Mouse (Mus musculus): ENCODE measurements around the gene Gmppa. TPM values are rescaled to one million over a fixed set of nuclear protein-coding genes. Genes with fewer than 3 reads are reported as not detected.

Gmppa gene
- polyA plus RNA-seq, 1 experiment: 36.5 TPM

DNA sequence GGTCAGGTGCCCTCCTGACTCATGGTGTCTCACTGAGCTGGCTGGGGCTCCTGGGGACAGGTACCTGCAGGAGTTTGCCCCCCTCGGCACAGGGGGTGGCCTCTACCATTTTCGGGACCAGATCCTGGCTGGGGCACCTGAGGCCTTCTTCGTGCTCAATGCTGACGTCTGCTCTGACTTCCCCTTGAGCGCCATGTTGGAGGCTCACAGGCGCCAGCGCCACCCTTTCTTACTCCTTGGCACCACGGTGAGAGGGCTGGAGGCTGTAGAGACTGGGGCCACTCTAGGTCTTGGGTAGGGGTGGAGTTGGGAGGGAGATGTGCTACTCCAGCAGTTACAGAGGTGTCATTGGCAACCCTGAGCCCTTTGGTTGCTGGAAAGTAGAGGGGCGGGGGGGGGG lies 3.1 kb downstream of the Gmppa start:
- no peaks in the 10 kb centered on the region for H3K27me3 ChIP-seq (ENCODE audit: control insufficient read depth, insufficient read depth, low read length, poor library complexity, severe bottlenecking)
- no peaks in the 10 kb centered on the region for H3K36me3 ChIP-seq (ENCODE audit: control insufficient read depth, insufficient read depth, low read length, poor library complexity, severe bottlenecking)
- no peaks in the 10 kb centered on the region for H3K9me3 ChIP-seq (replicated peaks; ENCODE audit: control insufficient read depth, insufficient read depth, low read length, poor library complexity, severe bottlenecking)
- no peak overlapping the region for H3K9ac ChIP-seq (ENCODE audit: low read depth, poor library complexity, severe bottlenecking)
- no peak overlapping the region for H3K27ac ChIP-seq (ENCODE audit: insufficient read depth, low read length)
- H3K4me1 ChIP-seq (ENCODE audit: control insufficient read depth, insufficient read depth, low read length): peaks cover 7% of the 10 kb centered on the region
- TF ChIP-seq POLR2A (IDR thresholded peaks at IDR 0.05; ENCODE audit: insufficient read depth, low read length): no peak
- no peak for TF ChIP-seq EP300 (IDR thresholded peaks at IDR 0.05; ENCODE audit: insufficient read depth, low read depth, low read length)
- TF ChIP-seq CTCF (IDR thresholded peaks at IDR 0.05; ENCODE audit: low read depth, low read length): no peak
- no peak overlapping the region for H3K4me3 ChIP-seq (ENCODE audit: low read depth, low read length)

DNA sequence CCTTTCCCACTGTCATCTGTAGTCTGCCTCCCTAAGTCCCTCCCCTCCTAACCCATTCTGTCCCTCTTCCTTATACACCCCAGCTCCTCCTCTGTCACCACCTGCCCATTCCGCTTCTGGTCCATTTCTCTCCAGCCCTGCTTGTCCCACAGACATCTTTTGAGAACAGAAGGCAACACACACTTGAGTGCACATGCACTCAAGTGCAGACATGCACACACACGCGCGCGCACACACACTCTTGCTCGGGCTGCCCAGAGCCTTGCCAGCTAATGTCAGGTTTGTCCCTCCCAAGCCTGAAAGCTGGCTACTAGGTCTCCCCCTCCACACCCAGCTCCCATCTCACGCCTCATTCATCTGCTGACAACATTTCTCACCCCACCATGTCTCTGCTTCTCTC lies 4.9 kb downstream of the Gmppa start:
- Histone ChIP-seq H3K9me3 (replicated peaks; ENCODE audit: control insufficient read depth, insufficient read depth, low read length, poor library complexity, severe bottlenecking) (no peaks in the 10 kb centered on the region), H3K4me1 (ENCODE audit: control insufficient read depth, insufficient read depth, low read length) (peaks cover 9% of the 10 kb centered on the region), H3K36me3 (ENCODE audit: control insufficient read depth, insufficient read depth, low read length, poor library complexity, severe bottlenecking) (no peaks in the 10 kb centered on the region), H3K27ac (ENCODE audit: insufficient read depth, low read length) (no peak overlapping the region), H3K4me3 (ENCODE audit: low read depth, low read length) (no peak overlapping the region), H3K27me3 (ENCODE audit: control insufficient read depth, insufficient read depth, low read length, poor library complexity, severe bottlenecking) (no peaks in the 10 kb centered on the region), H3K9ac (ENCODE audit: low read depth, poor library complexity, severe bottlenecking) (no peak overlapping the region)
- no peak for TF ChIP-seq CTCF (IDR thresholded peaks at IDR 0.05; ENCODE audit: low read depth, low read length)
- TF ChIP-seq EP300 (IDR thresholded peaks at IDR 0.05; ENCODE audit: insufficient read depth, low read depth, low read length): no peak
- TF ChIP-seq POLR2A (IDR thresholded peaks at IDR 0.05; ENCODE audit: insufficient read depth, low read length): no peak

DNA sequence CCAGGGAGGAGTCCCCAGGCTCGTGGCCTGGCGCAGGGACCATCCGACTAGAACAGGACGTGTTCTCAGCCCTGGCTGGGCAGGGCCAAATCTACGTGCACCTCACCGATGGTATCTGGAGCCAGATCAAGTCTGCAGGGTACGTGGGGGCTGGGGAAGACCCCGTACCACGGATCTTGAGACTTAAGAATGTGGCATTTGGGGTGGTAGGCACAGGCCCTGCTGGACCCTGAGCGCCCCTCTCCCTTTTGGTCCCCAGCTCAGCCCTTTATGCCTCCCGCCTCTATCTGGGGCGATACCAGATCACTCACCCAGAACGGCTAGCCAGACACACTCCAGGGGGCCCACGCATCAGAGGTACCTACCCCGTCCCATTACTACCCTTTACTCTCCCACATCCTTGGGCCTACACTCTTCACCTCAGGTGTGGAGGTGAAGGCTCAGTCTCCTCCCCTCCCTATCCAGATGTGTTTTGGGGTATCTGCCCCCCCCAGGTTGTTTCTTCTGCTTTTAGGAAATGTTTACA lies 5.8 kb downstream of the Gmppa start:
- no peaks in the 10 kb centered on the region for H3K27me3 ChIP-seq (ENCODE audit: control insufficient read depth, insufficient read depth, low read length, poor library complexity, severe bottlenecking)
- H3K4me1 ChIP-seq (ENCODE audit: control insufficient read depth, insufficient read depth, low read length): peaks cover 9% of the 10 kb centered on the region
- no peak overlapping the region for H3K9ac ChIP-seq (ENCODE audit: low read depth, poor library complexity, severe bottlenecking)
- no peaks in the 10 kb centered on the region for H3K9me3 ChIP-seq (replicated peaks; ENCODE audit: control insufficient read depth, insufficient read depth, low read length, poor library complexity, severe bottlenecking)
- TF ChIP-seq EP300 (IDR thresholded peaks at IDR 0.05; ENCODE audit: insufficient read depth, low read depth, low read length) (no peak), POLR2A (IDR thresholded peaks at IDR 0.05; ENCODE audit: insufficient read depth, low read length) (no peak), CTCF (IDR thresholded peaks at IDR 0.05; ENCODE audit: low read depth, low read length) (no peak)
- no peak overlapping the region for H3K27ac ChIP-seq (ENCODE audit: insufficient read depth, low read length)
- no peaks in the 10 kb centered on the region for H3K36me3 ChIP-seq (ENCODE audit: control insufficient read depth, insufficient read depth, low read length, poor library complexity, severe bottlenecking)
- H3K4me3 ChIP-seq (ENCODE audit: low read depth, low read length): no peak overlapping the region

DNA sequence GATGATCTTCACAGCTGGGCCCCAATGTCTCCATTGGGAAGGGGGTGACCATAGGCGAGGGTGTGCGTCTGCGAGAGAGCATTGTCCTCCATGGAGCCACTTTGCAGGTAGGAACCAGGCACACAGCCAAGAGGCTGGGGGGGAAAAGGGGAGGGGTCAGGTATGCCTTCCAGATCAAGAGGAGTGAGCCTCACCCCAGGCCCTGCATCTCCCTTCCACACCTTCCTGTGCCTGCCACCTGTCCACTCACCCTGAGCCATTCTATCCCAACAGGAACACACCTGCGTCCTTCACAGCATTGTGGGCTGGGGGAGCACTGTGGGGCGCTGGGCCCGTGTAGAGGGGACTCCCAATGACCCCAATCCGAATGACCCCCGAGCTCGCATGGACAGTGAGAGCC lies 6.4 kb downstream of the Gmppa start:
- Histone ChIP-seq H3K27ac (ENCODE audit: insufficient read depth, low read length) (no peak overlapping the region), H3K27me3 (ENCODE audit: control insufficient read depth, insufficient read depth, low read length, poor library complexity, severe bottlenecking) (no peaks in the 10 kb centered on the region), H3K4me3 (ENCODE audit: low read depth, low read length) (no peak overlapping the region), H3K36me3 (ENCODE audit: control insufficient read depth, insufficient read depth, low read length, poor library complexity, severe bottlenecking) (no peaks in the 10 kb centered on the region), H3K4me1 (ENCODE audit: control insufficient read depth, insufficient read depth, low read length) (peaks cover 6% of the 10 kb centered on the region), H3K9me3 (replicated peaks; ENCODE audit: control insufficient read depth, insufficient read depth, low read length, poor library complexity, severe bottlenecking) (no peaks in the 10 kb centered on the region), H3K9ac (ENCODE audit: low read depth, poor library complexity, severe bottlenecking) (no peak overlapping the region)
- no peak for TF ChIP-seq POLR2A (IDR thresholded peaks at IDR 0.05; ENCODE audit: insufficient read depth, low read length)
- TF ChIP-seq EP300 (IDR thresholded peaks at IDR 0.05; ENCODE audit: insufficient read depth, low read depth, low read length): no peak
- TF ChIP-seq CTCF (IDR thresholded peaks at IDR 0.05; ENCODE audit: low read depth, low read length): no peak

DNA sequence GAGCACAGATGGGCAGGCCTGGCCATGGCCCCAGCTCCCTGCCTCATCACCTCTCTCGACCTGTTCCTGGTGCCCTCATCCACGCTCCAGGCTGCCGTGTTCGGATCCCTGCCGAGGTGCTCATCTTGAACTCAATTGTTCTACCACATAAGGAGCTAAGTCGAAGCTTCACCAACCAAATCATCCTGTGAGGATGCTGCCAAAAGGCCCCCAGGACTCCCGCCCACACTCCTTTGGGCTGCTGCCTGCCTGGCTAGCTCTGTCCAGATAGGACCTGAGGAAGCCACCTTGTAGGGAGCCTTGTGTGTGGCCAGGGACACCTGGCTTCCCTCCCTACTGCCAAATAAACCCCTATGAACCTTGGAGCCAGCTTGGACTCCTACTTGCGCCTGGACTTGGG lies 7.1 kb downstream of the Gmppa start:
- Histone ChIP-seq H3K27ac (ENCODE audit: insufficient read depth, low read length) (no peak overlapping the region), H3K4me3 (ENCODE audit: low read depth, low read length) (no peak overlapping the region), H3K4me1 (ENCODE audit: control insufficient read depth, insufficient read depth, low read length) (peaks cover 6% of the 10 kb centered on the region), H3K9me3 (replicated peaks; ENCODE audit: control insufficient read depth, insufficient read depth, low read length, poor library complexity, severe bottlenecking) (no peaks in the 10 kb centered on the region), H3K36me3 (ENCODE audit: control insufficient read depth, insufficient read depth, low read length, poor library complexity, severe bottlenecking) (no peaks in the 10 kb centered on the region), H3K27me3 (ENCODE audit: control insufficient read depth, insufficient read depth, low read length, poor library complexity, severe bottlenecking) (no peaks in the 10 kb centered on the region), H3K9ac (ENCODE audit: low read depth, poor library complexity, severe bottlenecking) (no peak overlapping the region)
- TF ChIP-seq EP300 (IDR thresholded peaks at IDR 0.05; ENCODE audit: insufficient read depth, low read depth, low read length) (no peak), POLR2A (IDR thresholded peaks at IDR 0.05; ENCODE audit: insufficient read depth, low read length) (no peak), CTCF (IDR thresholded peaks at IDR 0.05; ENCODE audit: low read depth, low read length) (no peak)

DNA sequence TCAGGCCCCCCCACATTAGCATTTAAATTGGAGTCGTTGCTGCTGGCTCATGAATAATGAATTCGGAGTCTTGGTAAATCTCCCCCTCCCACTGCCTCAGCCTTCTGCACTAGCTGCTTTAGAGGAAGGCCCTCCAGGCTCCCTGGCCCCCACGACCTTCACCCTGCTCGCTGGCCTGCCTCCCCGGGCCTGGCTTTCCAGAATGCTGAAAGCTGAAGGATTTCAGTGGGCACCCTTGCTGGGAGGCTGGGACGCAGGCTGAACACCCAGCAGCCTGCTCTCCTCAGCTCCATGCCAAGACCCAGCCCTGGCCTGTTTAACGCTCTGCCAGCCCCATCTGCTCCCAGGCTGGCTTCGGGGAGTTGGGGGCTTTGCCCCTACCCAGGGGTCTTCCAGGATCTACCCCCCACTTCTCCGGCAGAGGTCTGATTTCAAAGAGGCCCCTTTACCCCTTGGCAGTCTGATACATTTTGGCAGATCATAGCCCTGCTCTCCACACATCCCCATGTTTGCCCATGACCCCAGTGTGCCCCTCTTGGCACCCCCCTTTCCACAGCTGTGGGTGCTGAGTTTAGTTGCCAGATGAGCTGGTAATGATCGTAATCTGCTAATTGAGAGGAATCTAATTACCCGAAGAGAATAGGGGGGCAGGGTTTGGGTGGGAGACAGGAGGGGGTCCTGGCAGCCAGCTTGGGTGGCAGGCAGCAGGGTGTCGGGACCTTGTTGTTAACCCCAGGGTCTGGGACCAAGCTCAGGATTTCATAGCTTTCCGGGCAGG lies 7.7 kb downstream of the Gmppa start:
- Histone ChIP-seq H3K36me3 (ENCODE audit: control insufficient read depth, insufficient read depth, low read length, poor library complexity, severe bottlenecking) (no peaks in the 10 kb centered on the region), H3K9ac (ENCODE audit: low read depth, poor library complexity, severe bottlenecking) (0 out of 2 replicates have a peak overlapping the region, but pooled peaks have one; percentile 12), H3K27me3 (ENCODE audit: control insufficient read depth, insufficient read depth, low read length, poor library complexity, severe bottlenecking) (no peaks in the 10 kb centered on the region), H3K4me3 (ENCODE audit: low read depth, low read length) (no peak overlapping the region), H3K4me1 (ENCODE audit: control insufficient read depth, insufficient read depth, low read length) (peaks cover 8% of the 10 kb centered on the region), H3K9me3 (replicated peaks; ENCODE audit: control insufficient read depth, insufficient read depth, low read length, poor library complexity, severe bottlenecking) (no peaks in the 10 kb centered on the region), H3K27ac (ENCODE audit: insufficient read depth, low read length) (no peak overlapping the region)
- TF ChIP-seq POLR2A (IDR thresholded peaks at IDR 0.05; ENCODE audit: insufficient read depth, low read length) (no peak), CTCF (IDR thresholded peaks at IDR 0.05; ENCODE audit: low read depth, low read length) (no peak), EP300 (IDR thresholded peaks at IDR 0.05; ENCODE audit: insufficient read depth, low read depth, low read length) (peak; percentile 1; the same call in 1 of the 2 replicates)
